In genomic region chr8:112009558-112009957, GRCm38 (mm10) we compare ENCODE assay signal across 1 mouse cellular context.
TF ChIP-seq lines count a peak whose summit lies in the region.

No protein-coding gene starts in this region.

TF ChIP-seq in myocyte, 11 proteins besides CTCF, POLR2A, EP300 and RAD21:
- TF ChIP-seq MYOD1 (IDR thresholded peaks at IDR 0.05; ENCODE audit: control insufficient read depth in 1 of 3, insufficient read length in 2 of 3, low read depth in 2 of 3) (no peak), SRF (IDR thresholded peaks at IDR 0.05; ENCODE audit: control insufficient read depth, insufficient read length, low read depth) (no peak), REST (IDR thresholded peaks at IDR 0.05; ENCODE audit: insufficient read depth, insufficient read length) (no peak), POLR2AphosphoS2 (IDR thresholded peaks at IDR 0.05; ENCODE audit: insufficient read length, low read depth) (no peak), E2F4 (IDR thresholded peaks at IDR 0.05; ENCODE audit: insufficient read depth) (no peak), TCF3 (IDR thresholded peaks at IDR 0.05; ENCODE audit: insufficient read length, low read depth) (no peak), TCF12 (IDR thresholded peaks at IDR 0.05; ENCODE audit: insufficient read depth, poor library complexity, severe bottlenecking) (no peak), MAX (IDR thresholded peaks at IDR 0.05; ENCODE audit: low read depth) (no peak), CEBPB (IDR thresholded peaks at IDR 0.05; ENCODE audit: insufficient read depth, poor library complexity, severe bottlenecking) (no peak)
